Mouse (Mus musculus) kidney, postnatal 0 days (tissue): ENCODE results near the gene Tmem254b. TPM values are rescaled to one million over a fixed set of nuclear protein-coding genes. Genes with fewer than 3 reads are reported as not detected.
"Not testable (repeated sequence)": the region's sequence is repeated elsewhere in the genome, so short reads cannot be mapped to it uniquely, and the experiment has no call there.

Source experiments
- ATAC-seq: fragments of 200-750 bp; cut with Nextera tagmentation; replicated peaks from 2 replicates; pipeline ENCODE4 v1.8.0; 2017; ENCODE audit warnings: low read depth, moderate number of reproducible peaks, moderate TSS enrichment, moderate library complexity; ENCODE audit not compliant: low FRiP score
- DNase-seq: peaks from one replicate; pipeline ENCODE4 v3.0.0-alpha.2; 2016; ENCODE audit warnings: low spot score
- H3K27ac ChIP-seq: fragments of 300-500 bp; sonication (generic); 2 replicates; pipeline ENCODE4 v1.5.1; 2014; ENCODE audit warnings: mild to moderate bottlenecking
- H3K27me3 ChIP-seq: fragments of 300-500 bp; sonication (generic); 2 replicates; pipeline ENCODE4 v1.6.1; 2014; ENCODE audit warnings: low read length, mixed read lengths; ENCODE audit not compliant: insufficient read depth
- H3K36me3 ChIP-seq: fragments of 300-500 bp; sonication (generic); 2 replicates; pipeline ENCODE4 v1.6.1; 2014; ENCODE audit warnings: low read length, mixed read lengths; ENCODE audit not compliant: insufficient read depth
- H3K4me1 ChIP-seq: fragments of 300-500 bp; sonication (generic); replicated peaks from 2 replicates; pipeline ENCODE4 v1.6.1; 2014; ENCODE audit warnings: antibody characterized with exemption, low read length, mixed read lengths; ENCODE audit not compliant: insufficient read depth
- H3K4me2 ChIP-seq: fragments of 300-500 bp; sonication (generic); 2 replicates; pipeline ENCODE4 v1.6.1; 2014; ENCODE audit warnings: mild to moderate bottlenecking, low read length, moderate library complexity, mixed read lengths
- H3K4me3 ChIP-seq: fragments of 300-500 bp; sonication (generic); replicated peaks from 2 replicates; pipeline ENCODE4 v1.5.1; 2014; ENCODE audit warnings: low read depth, low read length
- H3K9ac ChIP-seq: fragments of 300-500 bp; sonication (generic); 2 replicates; pipeline ENCODE4 v1.6.1; 2014; ENCODE audit warnings: low read depth, low read length
- H3K9me3 ChIP-seq: fragments of 300-500 bp; sonication (generic); replicated peaks from 2 replicates; pipeline ENCODE4 v1.6.1; 2016; ENCODE audit warnings: low read length, inconsistent platforms, mixed read lengths
- WGBS: fragments of 180-500 bp; shearing (Covaris S2); extraction: QIAGEN DNeasy Blood & Tissue Kit; methylation state at CpG from one replicate; pipeline ENCODE4 v1.1.7; 2014; 5-methylcytosine and 5-hydroxymethylcytosine counted together
- polyA plus RNA-seq: library from polyadenylated mRNA; unstranded; fragments of >200 nt; fragmentation: Nextera tagmentation; extraction: Ambion mirVana; gene quantifications from 2 replicates; pipeline ENCODE4 v1.2.1, GENCODE M21; 2015

Tmem254b gene
- polyA plus RNA-seq = 49.9 and 53.6 TPM in 2 replicates

DNA sequence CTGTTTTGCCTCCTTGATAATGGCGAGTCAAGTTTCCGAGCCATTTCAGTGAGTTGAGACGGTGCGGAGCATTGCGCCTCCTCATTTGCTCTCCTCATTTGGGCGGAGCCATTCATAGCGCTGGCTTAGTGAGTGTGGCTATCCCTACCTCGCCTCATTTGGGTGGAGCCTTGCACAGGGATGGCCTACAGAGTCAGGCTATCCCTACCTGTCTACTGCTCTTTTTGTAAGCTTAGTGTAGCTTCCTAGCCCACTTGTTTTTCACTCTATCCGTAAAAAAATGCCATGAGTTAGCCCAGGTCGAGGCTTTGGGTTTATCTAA, at the start of gene Tmem254b:
Tmem254b (minus strand) TSS at position 116 of the 322 bp plus-strand sequence.
- not testable (repeated sequence) for H3K9ac ChIP-seq, H3K27me3 ChIP-seq, H3K9me3 ChIP-seq, H3K36me3 ChIP-seq, H3K4me3 ChIP-seq, H3K4me1 ChIP-seq, DNase-seq, H3K4me2 ChIP-seq, H3K27ac ChIP-seq
- no CpG with 5 or more reads among the region's 10 CpGs for WGBS
- peak; percentile 78 for ATAC-seq

DNA sequence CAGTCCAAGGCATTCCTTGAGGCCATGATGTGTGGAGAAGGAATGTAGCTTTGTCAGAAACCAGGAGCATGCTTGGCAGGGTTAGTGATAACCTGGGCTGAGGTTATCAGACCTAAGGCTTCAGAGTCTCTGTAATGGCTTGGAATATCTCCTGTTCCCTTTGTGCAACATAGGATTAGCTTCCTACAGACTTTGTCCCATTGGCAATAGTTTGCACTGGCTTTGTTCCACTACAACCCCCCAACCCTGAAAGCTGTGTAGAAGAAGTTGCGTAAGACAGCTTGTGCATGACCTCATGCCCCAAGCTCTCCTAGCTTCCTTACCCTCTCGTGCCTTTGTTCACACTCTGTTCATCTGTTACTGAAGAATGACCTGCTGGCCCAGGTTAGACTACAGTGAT, 30.3 kb upstream of the Tmem254b start:
- no CpG with 5 or more reads among the region's 2 CpGs for WGBS
- H3K4me2 ChIP-seq, H3K27me3 ChIP-seq, H3K9me3 ChIP-seq, H3K9ac ChIP-seq, H3K4me1 ChIP-seq, H3K27ac ChIP-seq, DNase-seq, ATAC-seq, H3K4me3 ChIP-seq, H3K36me3 ChIP-seq: not testable (repeated sequence)

GRCm38 (mm10) chr14:26216233-26217000, 9.6 kb upstream of the Tmem254b start:
- DNase-seq, H3K27ac ChIP-seq, H3K4me2 ChIP-seq, H3K9me3 ChIP-seq, H3K4me3 ChIP-seq, ATAC-seq, H3K36me3 ChIP-seq, H3K27me3 ChIP-seq, H3K4me1 ChIP-seq, H3K9ac ChIP-seq: not testable (repeated sequence)
- no CpG with 5 or more reads among the region's 5 CpGs for WGBS

- not testable (repeated sequence) for H3K36me3 ChIP-seq, H3K4me3 ChIP-seq, H3K9ac ChIP-seq, H3K4me2 ChIP-seq, DNase-seq, H3K27ac ChIP-seq, H3K4me1 ChIP-seq, H3K27me3 ChIP-seq, H3K9me3 ChIP-seq
- WGBS = no CpG with 5 or more reads among the region's 44 CpGs
- peak; percentile 83 for ATAC-seq
Observed at GRCm38 (mm10) chr14:26206197-26206925, 480 bp downstream of the Tmem254b start.

DNA sequence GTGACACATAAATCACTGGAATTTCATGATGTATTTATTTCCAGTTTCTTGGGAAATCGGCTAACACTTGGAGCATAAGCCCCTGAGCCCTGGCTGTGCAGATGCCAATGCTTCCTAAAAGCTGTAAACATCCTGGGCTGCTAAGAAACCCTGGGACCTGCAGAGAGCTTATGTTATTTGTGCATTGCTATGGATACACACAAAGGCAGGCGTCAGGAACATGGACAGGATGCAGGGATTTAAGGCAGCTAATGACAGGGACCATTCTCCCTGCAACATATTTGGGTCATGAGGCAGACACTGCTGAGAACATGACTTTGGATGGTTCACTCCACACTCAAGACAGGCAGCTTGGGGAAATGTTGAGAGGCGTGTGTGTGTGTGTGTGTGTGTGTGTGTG, 9.0 kb downstream of the Tmem254b start:
- H3K4me1 ChIP-seq, H3K4me3 ChIP-seq, H3K27ac ChIP-seq, H3K4me2 ChIP-seq, DNase-seq, H3K27me3 ChIP-seq, H3K9me3 ChIP-seq, H3K36me3 ChIP-seq, H3K9ac ChIP-seq, ATAC-seq: not testable (repeated sequence)
- WGBS = no CpG with 5 or more reads among the region's 3 CpGs

DNA sequence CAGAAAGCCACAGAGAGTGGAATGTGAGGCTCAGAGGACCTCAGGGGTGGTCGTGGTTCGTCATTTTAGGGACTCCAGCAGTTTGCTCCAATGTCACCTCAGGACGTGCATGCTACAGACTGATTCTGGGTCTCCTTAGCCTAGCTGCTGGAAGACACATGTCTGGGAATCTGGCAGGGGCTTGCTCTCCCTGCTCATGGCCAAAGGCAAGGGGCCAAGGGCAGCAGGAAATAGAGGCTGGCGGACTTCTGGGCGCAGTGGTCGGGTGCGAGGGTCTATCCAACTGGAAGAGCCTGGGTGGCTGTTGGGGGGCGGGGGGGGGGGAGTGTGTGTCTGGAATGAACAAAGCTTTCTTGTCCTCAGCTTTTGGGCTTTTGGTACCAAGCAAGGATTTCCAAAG, 18.5 kb downstream of the Tmem254b start:
- not testable (repeated sequence) for H3K4me2 ChIP-seq, H3K36me3 ChIP-seq, DNase-seq, H3K27me3 ChIP-seq, H3K4me3 ChIP-seq, H3K9me3 ChIP-seq, ATAC-seq, H3K9ac ChIP-seq, H3K4me1 ChIP-seq, H3K27ac ChIP-seq
- no CpG with 5 or more reads among the region's 8 CpGs for WGBS

DNA sequence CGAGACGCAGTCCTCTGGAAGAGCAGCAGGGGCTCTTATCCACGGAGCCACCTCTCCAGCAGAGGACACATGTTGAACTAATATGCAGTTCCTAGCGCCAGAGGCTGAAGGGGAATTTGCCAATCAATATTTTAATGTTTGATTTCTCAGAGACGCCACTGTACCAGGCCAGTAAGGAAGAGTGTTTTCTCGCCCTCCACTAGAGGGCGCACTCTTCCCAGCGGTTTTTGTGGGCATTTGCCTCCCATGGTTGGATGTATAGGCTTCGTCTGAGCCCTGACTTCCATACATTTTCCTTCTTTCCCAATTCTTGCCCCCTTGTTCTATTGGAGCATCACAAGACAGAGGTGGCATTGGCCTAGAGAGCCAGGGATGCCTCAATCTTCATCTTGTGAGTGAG, 20.2 kb downstream of the Tmem254b start:
- H3K9me3 ChIP-seq, H3K4me1 ChIP-seq, H3K4me2 ChIP-seq, H3K9ac ChIP-seq, H3K27me3 ChIP-seq, DNase-seq, ATAC-seq, H3K4me3 ChIP-seq, H3K27ac ChIP-seq, H3K36me3 ChIP-seq: not testable (repeated sequence)
- no CpG with 5 or more reads among the region's 9 CpGs for WGBS

- ATAC-seq = not testable (repeated sequence)
Observed at GRCm38 (mm10) chr14:26182380-26182779, 24.5 kb downstream of the Tmem254b start, which contains the start of gene Plac9b. Plac9b (minus strand) TSS chr14:26182480.

GRCm38 (mm10) chr14:26181660-26182059, 25.2 kb downstream of the Tmem254b start:
- H3K27me3 ChIP-seq, H3K4me3 ChIP-seq, H3K4me1 ChIP-seq, H3K9ac ChIP-seq, H3K27ac ChIP-seq, H3K36me3 ChIP-seq, H3K4me2 ChIP-seq, DNase-seq, ATAC-seq, H3K9me3 ChIP-seq: not testable (repeated sequence)
- whole genome bisulfite sequencing = no CpG with 5 or more reads among the region's 10 CpGs

More at GRCm38 (mm10) chr14:26182380-26182779, 24.5 kb downstream of the Tmem254b start, which contains the start of gene Plac9b:
- not testable (repeated sequence) for H3K4me1 ChIP-seq, H3K9ac ChIP-seq, H3K9me3 ChIP-seq, H3K4me2 ChIP-seq, H3K36me3 ChIP-seq, H3K27ac ChIP-seq, H3K4me3 ChIP-seq, DNase-seq, H3K27me3 ChIP-seq
- no CpG with 5 or more reads among the region's 10 CpGs for WGBS
